Mouse (Mus musculus) intestine, embryonic 14.5 days (tissue): Measurements from ENCODE around the gene Pld2. TPM values are rescaled to one million over a fixed set of nuclear protein-coding genes. Genes with fewer than 3 reads are reported as not detected.
A peak's percentile ranks its signal among the peaks of the same experiment; 100 is the strongest.
"Not testable (repeated sequence)": the region's sequence is repeated elsewhere in the genome, so short reads cannot be mapped to it uniquely, and the experiment has no call there.

Source experiments
- ATAC-seq: fragments of 200-750 bp; cut with Nextera tagmentation; replicated peaks from 2 replicates; pipeline ENCODE4 v1.8.0; 2017; ENCODE audit warnings: low read depth, moderate number of reproducible peaks, moderate TSS enrichment, moderate library complexity; ENCODE audit not compliant: low FRiP score, low TSS enrichment
- DNase-seq: peaks from one replicate; pipeline ENCODE4 v3.0.0-alpha.2; 2018; ENCODE audit warnings: low spot score
- H3K27ac ChIP-seq: fragments of 300-500 bp; sonication (generic); 2 replicates; pipeline ENCODE4 v1.5.1; 2014; ENCODE audit warnings: low read depth, mild to moderate bottlenecking, control low read depth
- H3K27me3 ChIP-seq: fragments of 300-500 bp; sonication (generic); replicated peaks from 2 replicates; pipeline ENCODE4 v1.6.1; 2014; ENCODE audit warnings: low read length, control low read depth; ENCODE audit not compliant: control insufficient read depth, insufficient read depth
- H3K36me3 ChIP-seq: fragments of 300-500 bp; sonication (generic); 2 replicates; pipeline ENCODE4 v1.6.1; 2014; ENCODE audit warnings: low read length, control low read depth; ENCODE audit not compliant: control insufficient read depth, insufficient read depth
- H3K4me1 ChIP-seq: fragments of 300-500 bp; sonication (generic); replicated peaks from 2 replicates; pipeline ENCODE4 v1.6.1; 2014; ENCODE audit warnings: low read length, control low read depth, mixed read lengths; ENCODE audit not compliant: control insufficient read depth, insufficient read depth
- H3K4me2 ChIP-seq: fragments of 300-500 bp; sonication (generic); 2 replicates; pipeline ENCODE4 v1.6.1; 2014; ENCODE audit warnings: low read length
- H3K4me3 ChIP-seq: fragments of 300-500 bp; sonication (generic); 2 replicates; pipeline ENCODE4 v1.5.1; 2014; ENCODE audit warnings: low read depth, low read length, control low read depth, mixed read lengths
- H3K9ac ChIP-seq: fragments of 300-500 bp; sonication (generic); 2 replicates; pipeline ENCODE4 v1.6.1; 2014; ENCODE audit warnings: mild to moderate bottlenecking, low read length
- H3K9me3 ChIP-seq: fragments of 300-500 bp; sonication (generic); 2 replicates; pipeline ENCODE4 v1.6.1; 2016; ENCODE audit warnings: low read length, control low read depth; ENCODE audit not compliant: control insufficient read depth
- WGBS: fragments of 180-500 bp; shearing (Covaris S2); extraction: QIAGEN DNeasy Blood & Tissue Kit; methylation state at CpG from one replicate; pipeline ENCODE4 v1.1.7; 2014; 5-methylcytosine and 5-hydroxymethylcytosine counted together
- polyA plus RNA-seq: library from polyadenylated mRNA; unstranded; fragments of >200 nt; fragmentation: Nextera tagmentation; extraction: Ambion mirVana; gene quantifications from 2 replicates; pipeline ENCODE4 v1.2.1, GENCODE M21; 2014

Gene Pld2
- polyA plus RNA-seq, 1 experiment from 2014 or later = 9.7 TPM

- H3K4me1 ChIP-seq = peaks cover 10% of the 10 kb centered on the region; the same call in 1 of the 2 replicates
- no peak for ATAC-seq
- peak within 1 kb of the TSS; percentile 78 for H3K27ac ChIP-seq
- peak within 1 kb of the TSS; percentile 31 for H3K4me3 ChIP-seq
- H3K4me2 ChIP-seq = peak within 1 kb of the TSS; percentile 53
- peak within 1 kb of the TSS; percentile 64 for H3K9ac ChIP-seq
- no peak for DNase-seq
- no peaks in the 10 kb centered on the region for H3K36me3 ChIP-seq
- no peaks in the 10 kb centered on the region for H3K27me3 ChIP-seq
- H3K9me3 ChIP-seq = no peaks in the 10 kb centered on the region
- WGBS = 71% methylated on average over 10 of the region's 10 CpGs
Observed at GRCm38 (mm10) chr11:70518923-70519322, 20.9 kb upstream of the Pld2 start, which contains the start of gene Gltpd2. Gene Gltpd2, plus strand, starts transcription at chr11:70519196.

DNA sequence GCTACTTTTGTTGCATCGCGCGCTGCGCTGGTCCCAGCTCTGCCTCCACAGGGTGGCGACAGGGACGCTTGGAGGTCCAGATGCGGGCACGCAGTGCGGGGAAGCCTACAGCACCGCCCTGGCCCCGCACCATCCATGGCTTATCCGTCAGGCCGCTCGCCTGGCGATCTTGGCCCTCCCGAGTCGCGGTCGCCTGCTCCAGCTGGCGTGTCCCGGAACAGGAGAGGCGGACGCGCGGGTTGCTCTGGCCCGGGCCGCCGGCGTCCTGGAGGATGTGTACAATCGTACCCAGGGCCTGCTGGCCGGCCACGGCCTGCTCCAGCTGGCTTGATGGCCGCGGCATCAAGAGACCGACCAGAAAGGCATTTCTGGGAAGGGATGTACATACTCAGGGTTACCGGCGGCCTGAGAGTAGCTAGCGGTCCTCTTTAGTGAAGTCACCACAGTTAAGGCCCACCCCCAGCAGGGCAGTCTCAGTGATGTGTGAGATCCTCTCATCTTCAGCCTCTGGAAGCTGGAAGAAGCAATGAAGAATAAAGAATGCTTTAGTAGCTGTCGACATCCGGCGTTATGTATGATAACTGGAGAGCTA is 19.6 kb upstream of the Pld2 start:
- DNase-seq = peak; percentile 79
- Histone ChIP-seq H3K9ac (peak overlapping the region; percentile 64), H3K27me3 (no peaks in the 10 kb centered on the region), H3K9me3 (no peaks in the 10 kb centered on the region), H3K4me2 (peak overlapping the region; percentile 53), H3K27ac (peak overlapping the region; percentile 78), H3K4me1 (peaks cover 10% of the 10 kb centered on the region; the same call in 1 of the 2 replicates), H3K4me3 (peak overlapping the region; percentile 31), H3K36me3 (no peaks in the 10 kb centered on the region)
- ATAC-seq = peak; percentile 56
- 9% methylated on average over 41 of the region's 41 CpGs for WGBS

GRCm38 (mm10) chr11:70523306-70523989 is 16.4 kb upstream of the Pld2 start:
- not testable (repeated sequence) for H3K4me3 ChIP-seq, ATAC-seq, H3K9me3 ChIP-seq, H3K27ac ChIP-seq, H3K27me3 ChIP-seq, H3K4me2 ChIP-seq, H3K9ac ChIP-seq, DNase-seq
- H3K36me3 ChIP-seq = peaks cover 23% of the 10 kb centered on the region
- WGBS = 82% methylated on average over 8 of the region's 8 CpGs
- H3K4me1 ChIP-seq = peaks cover 14% of the 10 kb centered on the region

DNA sequence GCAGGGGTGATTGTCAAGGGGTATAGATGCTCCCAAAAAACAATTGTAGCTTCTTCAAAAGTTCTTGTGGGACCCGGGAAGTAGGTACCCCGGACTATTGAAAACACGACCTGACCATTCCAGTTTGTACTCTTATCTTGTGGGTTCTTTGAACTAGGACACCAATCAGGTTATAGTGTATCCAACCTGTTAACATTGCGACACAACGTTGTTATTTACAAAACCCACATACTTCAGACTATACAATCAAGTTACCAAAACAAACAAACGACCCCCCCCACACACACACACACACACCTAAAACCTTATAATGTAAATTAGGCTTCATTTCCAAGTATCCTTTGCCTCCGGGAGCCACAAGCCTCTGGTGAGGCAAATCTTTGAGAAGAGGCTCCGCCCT is 15.1 kb upstream of the Pld2 start:
- Histone ChIP-seq H3K4me3 (peak overlapping the region; percentile 68), H3K36me3 (peaks cover 31% of the 10 kb centered on the region), H3K4me2 (peak overlapping the region; percentile 54), H3K9me3 (no peaks in the 10 kb centered on the region), H3K4me1 (peaks cover 9% of the 10 kb centered on the region), H3K9ac (no peak overlapping the region), H3K27me3 (no peaks in the 10 kb centered on the region), H3K27ac (no peak overlapping the region)
- WGBS = 3% methylated on average over 8 of the region's 8 CpGs
- ATAC-seq = peak; percentile 36; the same call in 1 of the 2 replicates
- no peak for DNase-seq

GRCm38 (mm10) chr11:70525184-70525678 is 14.6 kb upstream of the Pld2 start, which contains the start of gene Psmb6:
Gene Psmb6, plus strand, starts transcription at chr11:70525367.
- H3K4me2 ChIP-seq = peak within 1 kb of the TSS; percentile 66
- no peaks in the 10 kb centered on the region for H3K9me3 ChIP-seq
- WGBS = under 1% methylated on average over 25 of the region's 26 CpGs
- DNase-seq = peak; percentile 90
- H3K9ac ChIP-seq = peak within 1 kb of the TSS; percentile 66
- H3K4me1 ChIP-seq = peaks cover 5% of the 10 kb centered on the region
- H3K27ac ChIP-seq = no peak within 1 kb of the TSS
- peak within 1 kb of the TSS; percentile 68 for H3K4me3 ChIP-seq
- peak; percentile 91 for ATAC-seq
- H3K36me3 ChIP-seq = peaks cover 31% of the 10 kb centered on the region
- no peaks in the 10 kb centered on the region for H3K27me3 ChIP-seq

- H3K36me3 ChIP-seq = peaks cover 31% of the 10 kb centered on the region
- H3K4me1 ChIP-seq = peaks cover 5% of the 10 kb centered on the region
- peak; percentile 54 for ATAC-seq
- DNase-seq = no peak
- peak overlapping the region; percentile 68 for H3K4me3 ChIP-seq
- H3K4me2 ChIP-seq = peak overlapping the region; percentile 66
- peak overlapping the region; percentile 66 for H3K9ac ChIP-seq
- no peak overlapping the region for H3K27ac ChIP-seq
- no peaks in the 10 kb centered on the region for H3K27me3 ChIP-seq
- 2% methylated on average over 12 of the region's 12 CpGs for WGBS
- H3K9me3 ChIP-seq = no peaks in the 10 kb centered on the region
Observed at GRCm38 (mm10) chr11:70525726-70526125, 14.1 kb upstream of the Pld2 start.

- ATAC-seq (no peak), DNase-seq (no peak)
- H3K4me1 ChIP-seq = peaks cover 5% of the 10 kb centered on the region
- 88% methylated on average over 12 of the region's 12 CpGs for WGBS
- peak overlapping the region; percentile 68 for H3K4me3 ChIP-seq
- H3K27me3 ChIP-seq = no peaks in the 10 kb centered on the region
- peak overlapping the region; percentile 66 for H3K4me2 ChIP-seq
- no peak overlapping the region for H3K27ac ChIP-seq
- no peaks in the 10 kb centered on the region for H3K9me3 ChIP-seq
- H3K9ac ChIP-seq = peak overlapping the region; percentile 66; the same call in 1 of the 2 replicates
- H3K36me3 ChIP-seq = peaks cover 31% of the 10 kb centered on the region
Observed at GRCm38 (mm10) chr11:70526211-70526610, 13.7 kb upstream of the Pld2 start.

GRCm38 (mm10) chr11:70528610-70529009 is 11.3 kb upstream of the Pld2 start:
- Histone ChIP-seq H3K36me3 (peaks cover 31% of the 10 kb centered on the region), H3K4me3 (no peak overlapping the region), H3K9me3 (no peaks in the 10 kb centered on the region), H3K9ac (no peak overlapping the region), H3K27ac (no peak overlapping the region), H3K4me1 (peaks cover 5% of the 10 kb centered on the region), H3K4me2 (no peak overlapping the region), H3K27me3 (no peaks in the 10 kb centered on the region)
- DNase-seq (no peak), ATAC-seq (no peak)
- 95% methylated on average over 7 of the region's 7 CpGs for WGBS
